Mouse (Mus musculus) ES-E14 (cell line): Measurements from ENCODE around the gene Evi5.

Source experiments
- CHD2 ChIP-seq: IDR thresholded peaks from 2 replicates; pipeline ENCODE4 v1.6.1; 2014; ENCODE audit warnings: mild to moderate bottlenecking, low read depth, low read length, inconsistent platforms
- HCFC1 ChIP-seq: IDR thresholded peaks from 2 replicates; pipeline ENCODE4 v1.6.1; 2012; ENCODE audit warnings: low read length, inconsistent platforms, borderline replicate concordance; ENCODE audit not compliant: insufficient read depth
- ZNF384 ChIP-seq: IDR thresholded peaks from 2 replicates; pipeline ENCODE4 v1.6.1; 2012; ENCODE audit warnings: low read depth, low read length, inconsistent platforms

- no peak for TF ChIP-seq CHD2
- no peak for TF ChIP-seq HCFC1
- TF ChIP-seq ZNF384 = no peak
Observed at GRCm38 (mm10) chr5:107854556-107854955, 20.4 kb downstream of the Evi5 start.
